Mouse (Mus musculus): ENCODE data around the gene Plek.
A peak's percentile ranks its signal among the peaks of the same experiment; 100 is the strongest.

Gene Plek

DNA sequence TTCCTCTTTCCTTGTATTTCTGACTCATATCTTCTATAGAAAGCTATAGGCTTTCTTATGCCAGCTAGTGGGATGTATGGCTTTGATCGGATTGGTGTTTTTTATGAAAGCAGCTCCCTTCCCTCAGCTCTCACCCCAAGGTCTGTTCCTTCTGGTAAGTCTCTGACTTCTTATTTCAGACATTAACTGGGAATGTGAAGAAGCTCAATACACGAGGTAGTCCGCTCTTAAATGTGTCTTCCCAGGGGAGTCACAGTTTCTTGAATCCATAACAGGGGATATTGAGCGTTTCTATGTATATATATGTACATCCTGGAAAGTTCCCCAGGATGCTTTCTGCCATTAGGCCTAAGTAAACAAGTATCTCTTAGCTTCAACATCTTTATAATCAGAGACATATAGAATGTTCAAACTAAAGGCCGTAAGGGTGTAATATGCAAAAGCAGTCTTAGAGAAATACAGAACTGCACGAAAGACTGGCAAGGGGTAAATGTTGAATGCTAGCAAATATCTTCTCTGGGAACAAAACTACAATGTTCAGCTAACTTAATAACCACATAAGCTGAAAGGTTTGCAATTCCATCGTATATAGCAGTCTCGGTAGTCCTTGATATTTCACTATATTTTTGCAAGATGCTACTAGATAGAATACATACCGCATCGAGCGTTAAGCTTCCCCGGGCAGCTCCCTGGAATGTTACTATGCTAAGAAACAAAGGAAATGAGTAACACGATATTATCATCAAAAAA lies 101.8 kb downstream of the Plek start:
- DNase-seq = no peak

- DNase-seq = peak; percentile 25 to 40
Observed at GRCm38 (mm10) chr11:16948756-16949155, 103.4 kb downstream of the Plek start.

DNA sequence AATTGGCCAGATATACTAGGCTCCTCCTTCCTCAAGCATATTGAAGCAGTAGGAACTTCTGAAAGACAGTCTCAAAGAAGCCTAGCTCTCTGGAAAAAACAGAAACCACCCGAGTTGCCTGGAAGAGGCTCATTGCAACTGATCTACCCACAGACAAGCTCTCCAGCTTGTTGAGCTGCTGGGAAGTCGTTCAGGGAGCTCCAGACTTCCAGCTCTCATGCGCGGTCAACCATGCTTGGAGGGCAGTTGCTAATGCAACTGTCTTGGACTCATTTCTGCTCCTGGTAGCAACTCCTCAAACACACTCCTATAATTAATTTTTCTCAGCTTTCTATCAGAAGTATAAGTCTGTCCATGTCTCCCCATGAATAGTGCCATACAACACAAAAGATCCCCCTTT lies 109.2 kb downstream of the Plek start:
- DNase-seq = no peak

DNA sequence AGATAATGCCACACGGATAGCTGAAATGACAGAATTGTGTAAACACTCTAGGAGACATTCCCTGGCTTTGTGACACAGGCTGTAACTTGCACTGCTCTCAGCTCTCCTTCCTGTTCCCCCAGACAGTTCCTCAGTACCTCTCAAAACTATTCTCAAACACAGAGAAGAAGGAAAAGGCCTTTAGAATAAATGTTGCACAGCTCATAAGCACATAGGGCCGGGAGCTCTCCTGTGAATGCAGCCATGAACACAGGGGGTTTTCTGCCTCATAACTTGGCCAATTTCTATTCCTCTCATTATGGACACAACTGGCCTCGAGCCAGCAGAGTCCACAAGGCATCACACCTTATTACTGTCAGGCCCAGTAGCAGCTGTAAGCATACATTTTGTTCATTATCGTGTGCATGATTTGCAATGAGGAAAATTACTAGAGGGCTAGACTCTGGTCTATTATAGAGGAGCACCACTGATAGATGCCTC lies 110.2 kb downstream of the Plek start:
- DNase-seq = no peak

DNA sequence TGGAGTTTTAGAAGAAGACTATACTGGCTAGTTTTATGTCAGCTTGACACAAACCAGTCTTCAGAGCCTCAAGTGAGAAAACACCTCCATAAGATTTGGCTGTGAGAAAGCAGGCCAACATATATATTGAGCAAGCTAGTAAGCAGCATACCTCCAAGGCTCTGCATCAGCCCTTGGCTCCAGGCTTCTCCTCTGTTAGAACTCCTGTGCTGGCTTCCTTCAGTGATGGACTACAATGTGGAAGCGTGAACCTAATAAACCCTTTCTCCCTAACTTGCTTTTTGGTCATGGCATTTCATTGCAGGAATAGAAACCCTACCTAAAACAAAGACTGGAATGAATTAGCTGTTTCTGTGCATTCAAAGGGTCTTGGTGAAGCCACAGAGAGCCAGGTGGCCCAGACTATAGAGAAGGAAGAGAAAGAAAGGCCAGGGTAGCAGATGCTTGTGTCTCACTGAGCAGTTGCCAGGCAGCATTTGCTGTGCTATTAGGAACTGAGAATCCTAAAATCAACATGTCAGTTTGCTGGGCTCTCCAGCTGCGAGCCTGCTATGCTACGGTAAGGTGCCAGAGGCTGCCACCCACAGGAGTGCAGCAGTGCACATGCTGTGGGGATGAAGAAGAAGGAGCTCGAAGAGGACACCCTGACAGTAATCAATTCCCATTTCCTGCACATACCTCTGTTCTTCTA lies 110.9 kb downstream of the Plek start:
- no peak for DNase-seq

- DNase-seq = no peak
Observed at GRCm38 (mm10) chr11:16935577-16936236, 116.5 kb downstream of the Plek start.

DNA sequence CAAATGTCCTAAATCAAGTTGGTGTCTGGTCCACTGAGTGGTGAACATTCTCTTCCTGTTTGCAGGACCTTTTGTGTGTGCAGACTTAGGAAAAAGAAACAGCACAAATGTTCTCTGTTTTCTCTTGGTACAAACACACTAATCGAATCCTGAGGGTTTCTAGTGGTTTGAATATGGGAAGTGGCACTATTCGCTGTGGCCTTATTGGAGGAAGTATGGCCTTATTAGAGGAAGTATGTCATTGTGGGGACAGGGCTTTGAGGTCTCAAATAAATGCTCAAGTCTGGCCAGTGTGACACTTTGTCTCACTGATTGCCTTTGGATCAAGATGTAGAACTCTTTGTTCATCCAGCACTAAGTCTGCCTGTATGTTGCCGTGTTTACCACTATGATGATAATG lies 120.0 kb downstream of the Plek start:
- peak in 1 of 2 experiments; percentile 4 for DNase-seq

All from B cell, adult 2 months (primary cell).